Mouse (Mus musculus) right cerebral cortex, adult 2 months (tissue): ENCODE measurements around the gene Fbxo2.
"Not testable (repeated sequence)": the region's sequence is repeated elsewhere in the genome, so short reads cannot be mapped to it uniquely, and the experiment has no call there.

ENCODE experiments used
- DNase-seq, 2 experiments: peaks; one replicate each; pipeline ENCODE4 v3.0.0; 2021 to 2022; ENCODE audit warnings: low spot score in 2 of 2

Fbxo2 gene

DNA sequence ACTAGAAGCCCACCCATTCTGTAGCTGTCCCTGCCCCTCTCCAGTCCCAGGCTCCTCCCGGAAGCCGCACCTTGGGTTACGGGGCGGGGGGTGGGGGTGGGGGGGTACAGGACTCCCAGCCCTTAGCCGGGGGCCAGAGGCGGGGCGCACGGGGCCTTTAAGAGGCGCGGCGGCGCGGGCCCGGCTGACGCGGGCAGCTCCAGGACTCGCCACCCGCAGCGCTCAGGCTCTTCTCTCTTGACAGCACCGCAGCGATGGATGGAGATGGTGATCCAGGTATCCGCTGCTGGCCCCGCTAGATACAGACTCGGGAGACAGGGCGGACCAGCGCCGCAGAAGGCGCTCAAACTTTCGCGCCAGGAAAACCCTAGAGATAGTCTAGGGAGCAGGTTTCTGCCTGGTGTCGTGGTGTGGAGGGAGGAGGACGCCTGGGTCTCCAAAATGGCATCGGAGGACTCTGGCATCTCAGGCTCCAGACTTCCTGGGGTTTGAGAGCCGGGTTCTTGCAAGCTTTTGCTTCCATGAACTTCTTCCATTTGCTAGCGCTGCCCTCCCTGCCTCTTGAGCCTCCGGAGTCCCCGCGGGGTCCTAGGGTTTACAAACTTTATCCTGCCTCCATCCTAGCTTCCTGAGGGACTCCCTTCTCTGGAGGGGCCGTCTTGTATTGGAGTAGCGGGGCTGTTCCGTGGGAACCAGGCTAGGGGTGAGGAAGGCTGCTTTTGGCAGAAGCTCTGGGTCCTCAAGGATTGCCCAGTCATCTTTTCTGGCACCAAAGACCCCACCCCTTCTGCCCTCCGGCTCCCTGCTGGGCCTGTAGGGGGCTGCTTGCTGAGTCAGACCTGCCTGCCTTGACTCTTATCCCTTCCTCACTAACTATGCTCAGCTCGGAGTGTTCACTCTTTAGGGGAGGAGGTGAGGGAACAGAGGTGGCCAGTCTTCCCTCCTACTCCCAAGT is at the start of gene Fbxo2, which contains the start of gene Fbxo44:
TSS of gene Fbxo2 (plus strand) at position 186 of the 955 bp plus-strand sequence.
TSS of gene Fbxo44 (minus strand) at position 47 of the 955 bp plus-strand sequence.
- DNase-seq, result peak; percentile 62 to 72

DNA sequence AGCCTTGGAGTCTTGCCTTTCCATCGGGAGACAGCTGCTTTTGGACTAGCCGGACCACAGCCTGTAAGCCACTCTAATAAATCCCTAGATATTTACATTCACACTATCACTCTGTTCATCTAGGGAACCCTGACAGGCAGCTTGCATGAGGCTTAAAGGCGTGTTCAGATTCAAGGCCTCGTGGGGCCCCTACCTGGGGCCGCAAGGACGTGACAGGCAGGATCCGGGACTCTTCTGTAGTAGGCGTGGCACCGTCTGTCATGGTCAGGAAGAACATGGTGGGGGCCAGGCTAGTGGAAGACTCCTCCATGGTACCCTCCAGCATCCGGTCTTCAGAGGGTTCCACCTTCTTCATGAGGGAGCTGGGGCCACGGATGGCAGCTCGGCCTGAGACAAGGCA is 47.9 kb upstream of the Fbxo2 start:
- DNase-seq, result no peak

DNA sequence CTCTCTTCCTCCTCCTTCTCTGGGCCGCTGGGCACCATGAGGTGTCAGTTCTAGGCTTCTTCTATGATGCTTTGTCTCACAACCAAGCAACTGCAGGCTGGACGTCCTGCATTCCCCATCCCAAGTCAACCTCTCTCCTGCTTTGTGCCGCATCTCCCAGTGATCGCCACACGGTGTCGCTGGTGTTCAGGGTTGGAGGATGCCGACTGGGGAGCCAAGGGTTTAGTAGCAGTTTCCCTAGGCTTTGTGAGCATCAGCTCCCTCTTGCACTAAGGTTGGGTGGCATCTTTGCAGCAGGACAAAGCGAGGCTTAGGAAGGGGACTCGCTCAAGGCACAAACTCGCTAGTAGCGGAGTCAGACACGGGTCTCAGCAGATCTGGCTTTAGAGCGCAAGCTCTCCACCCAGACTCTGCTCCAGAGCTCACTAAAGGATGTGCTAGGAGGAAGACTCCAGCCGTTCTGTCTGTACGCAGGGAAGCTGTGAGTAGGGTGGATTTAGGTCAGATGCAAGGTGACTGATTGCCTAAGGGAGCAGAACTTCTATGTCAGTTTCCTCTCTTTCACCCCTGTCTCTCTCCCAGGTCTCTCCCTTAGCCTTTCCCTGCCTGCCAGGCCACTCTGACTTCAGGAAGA is 45.5 kb upstream of the Fbxo2 start:
- DNase-seq, result peak; percentile 78 to 92

DNA sequence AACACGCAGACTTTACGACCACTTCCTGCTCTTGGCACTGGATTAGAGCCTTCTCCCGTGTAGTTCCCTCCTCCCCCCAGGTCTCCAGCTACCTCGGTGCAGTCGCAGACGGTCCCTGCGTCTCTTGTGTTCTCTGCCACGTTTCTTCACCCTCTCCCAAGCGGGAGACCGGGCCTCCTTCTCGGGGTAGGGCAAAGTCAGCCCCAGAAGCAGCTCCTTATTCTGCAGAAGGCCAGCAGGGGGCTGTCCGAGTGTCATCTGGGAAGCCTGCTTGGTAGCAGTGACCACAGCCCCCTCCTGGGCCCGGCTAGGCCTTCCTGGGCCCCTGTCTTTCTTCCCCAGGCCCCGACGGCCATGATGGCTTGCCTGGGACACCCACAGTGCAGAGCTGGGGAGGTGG is 45.0 kb upstream of the Fbxo2 start:
- no peak for DNase-seq

DNA sequence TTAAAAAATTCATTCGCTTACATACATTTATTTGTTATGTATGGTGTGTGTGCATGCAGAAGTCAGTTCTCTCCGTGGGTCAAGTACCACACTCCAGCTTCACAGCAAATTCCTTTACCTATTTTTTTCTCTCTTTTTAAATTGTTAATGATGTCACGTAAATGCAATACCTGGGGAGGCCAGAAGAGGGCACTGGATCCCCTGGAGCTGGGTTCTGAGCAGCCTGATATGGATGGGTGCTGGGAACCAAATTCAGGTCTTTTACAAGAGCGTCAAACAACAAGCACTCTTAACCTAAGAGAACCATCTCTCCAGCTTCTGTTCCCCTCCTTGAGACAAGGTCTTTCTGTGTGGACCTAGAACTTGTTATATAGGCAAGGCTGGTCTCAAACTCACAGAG is 43.8 kb upstream of the Fbxo2 start:
- DNase-seq, result no peak

DNA sequence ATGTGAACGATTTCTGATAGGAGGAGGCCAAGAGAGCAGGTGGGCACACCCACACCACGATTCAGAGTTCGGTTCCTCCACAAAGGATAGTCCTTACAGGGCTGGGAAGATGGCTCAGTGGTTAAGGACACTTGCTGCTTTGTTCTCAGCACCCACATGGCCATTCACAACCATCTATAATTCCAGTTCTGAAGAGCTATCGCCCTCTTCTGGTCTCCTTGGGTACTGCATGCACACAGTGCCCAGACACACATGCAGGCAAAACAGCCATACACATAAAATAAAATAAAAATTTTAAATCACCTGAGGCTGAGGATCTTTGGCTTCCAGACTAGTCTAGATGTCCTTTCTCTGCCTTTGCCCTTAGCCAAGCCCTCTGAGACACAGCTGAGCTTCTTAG is 43.0 kb upstream of the Fbxo2 start:
- DNase-seq, result no peak

DNA sequence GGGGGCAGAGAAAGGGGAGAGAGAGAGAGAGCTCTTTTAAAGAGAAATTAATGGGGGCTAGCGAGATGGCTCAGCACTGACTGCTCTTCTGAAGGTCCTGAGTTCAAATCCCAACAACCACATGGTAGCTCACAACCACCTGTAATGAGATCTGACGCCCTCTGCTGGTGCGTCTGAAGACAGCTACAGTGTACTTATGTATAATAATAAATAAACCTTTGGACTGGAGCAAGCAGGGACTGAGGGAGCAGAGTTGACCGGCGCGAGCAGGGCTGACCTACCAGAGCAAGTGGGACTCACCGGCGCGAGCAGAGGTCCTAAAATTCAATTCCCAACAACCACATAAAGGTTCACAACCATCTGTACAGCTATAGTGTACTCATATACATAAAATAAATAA is 40.8 kb upstream of the Fbxo2 start:
- DNase-seq, result not testable (repeated sequence)

DNA sequence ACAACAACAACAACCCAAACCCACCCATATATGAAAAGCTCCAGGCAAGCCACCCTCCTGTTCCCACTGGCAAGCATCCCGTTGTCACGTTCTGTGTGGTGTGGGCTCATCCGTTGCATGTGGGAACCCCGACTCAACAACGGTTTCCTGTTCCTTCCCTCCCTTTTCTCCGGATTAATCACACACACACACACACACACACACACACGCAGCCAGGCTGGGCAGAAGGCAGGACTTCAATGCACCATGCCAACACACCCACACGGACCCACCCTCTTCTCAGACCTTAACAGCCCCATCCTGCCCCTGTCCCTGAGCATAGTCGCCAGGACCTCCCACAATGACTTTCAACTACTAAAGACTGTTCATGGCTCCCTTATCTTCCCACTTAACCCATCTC is 39.9 kb upstream of the Fbxo2 start:
- no peak for DNase-seq

DNA sequence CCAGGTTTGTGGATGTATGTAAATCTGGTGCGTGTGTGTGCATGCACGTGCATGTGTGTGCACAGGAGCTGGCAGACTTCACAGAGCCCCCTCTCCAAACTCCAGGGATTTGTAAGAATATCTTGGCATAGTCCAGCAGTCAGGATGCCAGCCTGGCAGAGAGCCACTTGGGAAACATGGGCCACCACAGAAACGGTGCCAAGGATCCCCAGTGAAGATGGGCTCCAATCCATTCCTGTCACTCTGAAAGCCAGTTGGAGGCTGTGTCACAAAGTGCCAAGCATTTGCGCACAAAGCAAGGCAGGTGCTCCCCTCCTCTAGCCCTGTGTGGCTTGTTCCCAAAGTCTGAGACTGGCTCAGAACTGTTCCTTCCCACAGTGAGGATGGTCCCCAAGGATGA is 39.1 kb upstream of the Fbxo2 start:
- peak in 1 of 2 experiments; percentile 32 for DNase-seq

DNA sequence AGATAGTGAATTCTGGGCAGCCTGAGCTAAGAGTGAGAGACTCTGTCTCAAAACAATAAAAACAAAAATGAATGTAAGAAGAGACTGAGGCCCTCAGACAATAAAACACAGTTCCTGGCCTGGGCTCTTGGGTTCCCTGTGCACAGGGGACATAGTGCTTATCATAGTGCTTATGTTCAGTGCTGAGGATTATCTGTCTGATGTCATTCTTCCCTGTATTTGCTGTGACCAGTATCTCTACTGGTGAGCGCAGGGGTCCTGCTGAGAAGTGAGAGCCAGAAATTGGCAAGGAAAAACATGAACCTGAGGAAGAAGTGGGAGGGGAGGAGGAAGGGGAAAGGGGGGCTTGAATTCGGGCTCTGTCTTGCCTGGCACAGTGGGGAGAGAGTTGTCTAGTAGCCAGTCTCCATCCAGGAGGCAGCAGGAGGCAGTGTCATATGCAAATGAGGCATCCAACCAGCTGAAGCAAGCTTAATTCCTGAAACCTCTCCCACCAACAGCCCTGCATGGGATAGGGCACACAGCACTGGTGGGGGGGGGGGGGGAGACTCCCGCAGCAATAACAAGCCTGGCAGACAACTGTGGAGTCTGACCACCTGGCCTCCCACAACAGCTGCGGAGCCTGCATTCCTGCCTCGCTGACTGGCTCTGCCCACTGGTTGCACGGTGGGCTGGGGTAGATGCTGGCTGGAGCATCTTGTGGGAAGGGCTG is 38.3 kb upstream of the Fbxo2 start:
- no peak for DNase-seq

DNA sequence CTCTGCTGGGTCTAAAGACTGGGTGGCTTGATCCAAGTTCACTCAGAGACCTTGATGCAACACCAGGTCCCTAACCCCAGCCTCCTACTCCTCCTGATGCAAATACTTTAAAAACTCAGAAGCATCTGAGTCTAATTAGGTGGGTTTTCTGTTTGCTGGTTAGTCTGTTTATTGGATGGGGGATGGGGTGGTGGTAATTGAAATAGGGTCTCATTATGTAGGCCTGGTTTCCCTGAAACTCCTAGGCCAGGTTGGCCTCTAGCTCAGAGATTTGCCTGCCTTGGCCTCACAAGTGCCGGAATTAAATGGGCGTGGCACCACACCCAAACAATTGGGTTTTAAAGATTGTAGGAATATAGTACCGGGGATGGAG is 37.7 kb upstream of the Fbxo2 start:
- DNase-seq, result no peak

DNA sequence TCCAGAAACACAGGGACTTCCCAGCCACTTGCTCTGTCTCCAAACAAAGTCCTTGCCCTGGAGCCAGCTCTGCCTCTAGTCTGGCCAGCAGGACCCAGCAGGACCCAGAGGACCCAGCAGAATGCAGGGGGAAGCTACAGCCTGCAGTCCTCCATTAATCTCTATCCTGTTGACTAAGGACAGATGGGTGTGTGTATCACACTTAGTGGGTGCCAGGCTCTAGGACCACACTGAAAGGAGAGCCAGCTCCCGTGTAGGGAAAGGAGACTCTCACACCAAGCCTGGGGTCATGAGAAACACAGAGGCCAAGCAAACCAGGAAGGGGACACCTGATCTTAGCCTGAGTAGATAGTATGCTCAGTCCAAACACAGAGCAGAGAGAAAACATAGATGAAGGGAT is 32.2 kb upstream of the Fbxo2 start:
- DNase-seq, result no peak

DNA sequence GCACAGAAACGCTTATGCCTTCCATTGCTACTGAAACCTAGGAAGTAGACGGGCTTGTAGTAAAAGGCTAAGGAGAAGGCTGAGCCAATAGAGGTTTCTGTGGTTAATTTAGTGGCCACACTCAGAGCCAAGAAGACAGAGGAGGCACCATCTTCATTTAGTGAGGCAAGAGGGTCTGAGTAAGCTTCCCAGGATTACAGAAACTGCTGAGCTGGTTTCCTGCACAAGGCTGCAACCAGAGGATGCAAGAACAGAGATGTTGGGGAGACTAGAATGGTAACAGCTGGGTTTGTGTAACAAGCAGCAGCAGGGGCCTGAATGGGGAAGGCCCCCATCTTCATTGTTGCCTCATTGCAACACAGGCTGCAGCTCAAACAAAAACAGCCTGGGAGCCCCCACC is 31.7 kb upstream of the Fbxo2 start:
- no peak for DNase-seq

DNA sequence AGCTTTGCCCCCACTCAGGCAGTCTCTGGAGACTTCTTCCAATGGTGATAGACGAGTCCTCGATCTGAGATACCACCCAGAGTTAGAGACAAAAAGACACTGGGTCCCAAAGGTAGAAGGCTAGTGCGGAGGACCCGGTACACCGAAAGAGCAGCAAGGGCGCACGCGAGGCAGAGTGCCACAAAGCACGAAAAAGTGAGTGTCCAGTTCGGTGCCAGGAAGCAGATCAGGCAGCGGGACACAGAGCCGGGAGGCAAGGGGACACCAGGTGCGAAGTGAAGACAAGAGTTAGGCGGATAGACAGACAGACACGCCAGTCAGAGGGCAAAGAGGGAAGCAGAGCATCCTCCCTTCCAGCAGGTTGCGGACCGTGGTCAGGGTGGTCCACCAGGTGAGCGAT is 30.3 kb upstream of the Fbxo2 start, which contains the start of gene Mad2l2:
TSS of gene Mad2l2 (plus strand) at position 252 of the 400 bp plus-strand sequence.
- DNase-seq, result no peak

DNA sequence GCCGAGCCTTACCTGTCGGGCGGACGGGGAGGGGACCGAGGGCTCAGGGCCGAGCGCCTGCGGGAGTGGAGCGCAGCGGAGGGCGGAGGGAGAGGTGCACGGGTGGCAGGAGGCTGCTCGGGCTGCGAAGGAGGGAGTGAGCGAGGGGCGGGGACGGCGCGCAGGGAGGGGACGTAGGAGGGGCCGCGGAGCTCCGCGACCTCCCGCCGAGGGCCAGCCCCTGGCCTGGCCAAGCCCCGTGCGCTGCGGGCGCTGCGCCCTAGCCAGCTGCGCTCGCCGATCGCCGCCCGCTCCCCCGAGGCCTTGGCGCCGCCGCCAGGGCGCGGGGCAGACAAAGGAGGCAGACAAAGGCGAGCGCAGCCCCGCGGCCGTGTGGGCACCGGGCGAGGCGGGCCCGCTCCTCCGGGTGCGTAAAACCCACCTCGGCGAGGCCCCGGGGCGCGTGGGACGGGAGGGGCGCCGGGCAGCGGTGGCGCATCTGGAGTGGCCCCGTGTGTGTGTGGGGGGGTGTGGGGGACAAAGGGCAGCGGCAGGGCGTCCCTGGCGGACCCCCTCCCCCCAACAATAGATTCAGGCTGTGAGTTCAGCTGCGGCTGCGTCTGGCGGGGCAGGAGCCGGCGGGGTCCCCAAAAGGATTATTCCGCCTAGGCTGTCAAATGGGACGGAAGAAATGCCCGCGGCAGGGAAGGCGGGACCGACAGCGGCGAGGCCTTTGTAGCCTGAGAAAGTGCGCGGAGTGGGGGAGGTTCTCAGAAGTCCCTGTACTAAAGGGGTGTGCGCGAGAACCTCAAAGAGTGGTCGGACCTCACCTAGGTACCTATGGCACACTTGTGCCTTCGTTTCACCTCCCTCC is 29.6 kb upstream of the Fbxo2 start, which contains the start of gene Draxin:
TSS of gene Draxin (minus strand) at position 138 of the 853 bp plus-strand sequence.
- DNase-seq, result no peak

DNA sequence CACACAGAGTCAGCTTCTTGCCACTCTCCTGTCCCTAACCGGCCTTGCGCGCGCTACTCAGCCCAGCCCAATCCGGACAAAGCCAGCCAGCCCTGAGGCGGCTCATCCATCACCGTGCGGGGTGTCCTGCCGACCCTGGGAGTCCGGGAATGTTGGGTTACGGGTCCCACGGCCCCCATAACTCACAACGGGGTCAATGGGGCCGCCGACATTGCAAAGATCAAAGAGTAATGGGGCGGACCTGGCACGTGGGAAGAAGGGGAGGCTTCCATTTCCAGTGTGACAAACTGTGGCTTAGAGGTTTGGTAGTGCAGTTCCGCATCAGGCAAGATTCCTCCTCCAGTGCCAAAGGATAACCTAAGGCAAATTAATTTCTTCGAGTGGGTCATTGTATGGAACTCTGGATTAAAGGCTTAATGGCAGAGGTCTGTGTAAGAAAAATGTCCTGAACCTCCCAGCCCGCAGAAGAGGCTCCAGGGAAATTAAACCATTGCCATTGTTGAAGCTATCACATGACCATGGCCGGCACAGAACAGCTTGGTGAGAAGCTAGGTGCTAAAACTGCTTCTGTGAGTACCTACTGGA is 28.8 kb upstream of the Fbxo2 start:
- no peak for DNase-seq

DNA sequence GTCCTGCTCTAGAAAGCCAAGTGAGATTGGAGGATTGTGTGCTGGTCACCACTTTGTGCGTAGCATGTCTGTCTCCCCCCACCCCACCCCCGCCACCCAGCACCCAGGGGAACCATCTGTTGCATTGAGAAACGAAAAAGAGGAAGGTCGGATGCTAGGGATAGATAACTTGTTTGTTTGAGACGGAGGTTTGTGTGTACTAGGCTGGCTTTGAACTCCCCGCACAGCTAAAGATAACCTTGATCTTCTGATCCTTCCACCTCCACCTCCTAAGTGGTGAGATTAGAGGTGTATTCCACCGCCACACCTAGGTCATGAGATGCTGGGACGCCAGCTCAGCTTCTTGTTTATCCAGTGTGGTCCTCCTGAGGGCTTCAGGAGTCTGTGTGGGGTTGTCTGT is 25.4 kb upstream of the Fbxo2 start:
- no peak for DNase-seq

DNA sequence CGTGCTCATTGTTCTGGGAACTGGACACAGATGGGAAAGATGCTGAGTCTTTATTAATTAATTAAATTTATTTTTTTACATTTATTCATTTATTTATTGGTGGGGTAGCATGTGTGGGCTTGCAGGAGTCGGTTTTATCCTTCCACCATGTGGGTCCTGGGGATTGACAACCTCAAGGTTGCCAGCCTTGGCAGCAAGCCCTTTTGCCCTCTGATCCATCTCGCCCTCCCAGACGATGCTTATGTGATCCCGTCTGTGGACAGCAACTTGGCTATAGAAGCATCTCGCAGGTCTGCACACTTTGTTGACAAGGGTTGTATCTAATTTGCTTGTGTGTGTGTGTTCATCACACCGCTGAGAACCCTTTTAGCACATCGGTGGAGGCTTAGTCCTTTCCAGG is 22.9 kb upstream of the Fbxo2 start:
- DNase-seq, result no peak

DNA sequence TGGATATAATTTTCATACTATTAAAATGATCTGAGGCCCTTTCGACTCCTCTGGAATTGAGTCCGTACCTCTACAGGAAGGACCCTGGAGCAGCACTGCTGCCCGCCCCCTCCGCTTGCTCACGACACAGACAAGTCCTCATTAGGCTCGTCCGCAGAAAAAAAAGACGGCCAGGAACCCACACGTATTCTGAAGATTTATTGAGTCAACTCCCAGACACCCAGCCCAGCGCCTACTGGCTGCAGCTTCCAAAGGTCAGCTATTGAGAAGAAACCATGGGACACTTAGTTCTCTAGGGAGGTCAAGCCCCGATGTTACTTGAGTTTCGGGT is 20.7 kb upstream of the Fbxo2 start:
- DNase-seq, result no peak

DNA sequence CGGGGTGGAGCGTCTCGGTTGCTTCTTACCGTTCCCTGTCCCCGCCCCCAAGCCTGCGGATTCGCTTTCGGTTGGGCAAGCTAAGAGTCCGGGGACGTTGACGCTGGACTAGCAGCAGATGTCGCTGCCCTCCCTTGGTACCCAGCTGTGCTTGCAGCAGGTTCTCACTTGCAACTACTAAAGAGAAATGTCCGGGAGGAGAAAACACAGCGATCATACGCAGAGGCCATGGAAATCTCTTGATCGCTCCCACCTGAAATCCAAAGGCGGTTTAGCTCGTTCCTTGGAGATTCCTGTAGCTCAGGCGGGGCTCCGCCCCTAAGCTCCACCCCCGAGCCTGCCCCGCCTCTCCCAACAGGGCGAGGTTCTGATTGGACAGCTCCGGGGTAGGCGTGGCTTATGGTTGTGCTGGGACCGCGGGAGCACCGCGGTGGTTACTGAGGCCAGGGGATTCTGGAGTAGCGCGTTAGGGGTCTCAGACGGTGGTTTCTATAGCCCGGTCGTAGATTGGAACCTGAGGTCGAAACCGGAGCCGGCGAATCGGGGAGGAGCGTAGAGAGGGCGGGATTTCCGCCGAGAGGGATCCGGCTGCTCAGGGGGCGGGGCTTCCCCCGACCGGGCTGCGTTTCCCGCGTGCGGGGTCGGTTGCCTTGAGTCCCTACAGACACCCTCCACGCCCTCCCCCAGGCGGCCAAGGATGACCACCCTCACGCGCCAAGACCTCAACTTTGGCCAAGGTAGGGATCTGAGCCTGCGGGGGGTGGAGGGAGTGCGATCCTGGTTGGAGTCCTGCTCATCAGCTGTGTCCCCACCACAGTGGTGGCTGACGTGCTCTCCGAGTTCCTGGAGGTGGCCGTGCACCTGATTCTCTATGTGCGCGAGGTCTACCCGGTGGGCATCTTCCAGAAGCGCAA is 20.1 kb upstream of the Fbxo2 start:
- peak; percentile 90 to 96 for DNase-seq
